Mouse (Mus musculus): ENCODE measurements around the gene Cyp4x1.

The Cyp4x1 gene

DNA sequence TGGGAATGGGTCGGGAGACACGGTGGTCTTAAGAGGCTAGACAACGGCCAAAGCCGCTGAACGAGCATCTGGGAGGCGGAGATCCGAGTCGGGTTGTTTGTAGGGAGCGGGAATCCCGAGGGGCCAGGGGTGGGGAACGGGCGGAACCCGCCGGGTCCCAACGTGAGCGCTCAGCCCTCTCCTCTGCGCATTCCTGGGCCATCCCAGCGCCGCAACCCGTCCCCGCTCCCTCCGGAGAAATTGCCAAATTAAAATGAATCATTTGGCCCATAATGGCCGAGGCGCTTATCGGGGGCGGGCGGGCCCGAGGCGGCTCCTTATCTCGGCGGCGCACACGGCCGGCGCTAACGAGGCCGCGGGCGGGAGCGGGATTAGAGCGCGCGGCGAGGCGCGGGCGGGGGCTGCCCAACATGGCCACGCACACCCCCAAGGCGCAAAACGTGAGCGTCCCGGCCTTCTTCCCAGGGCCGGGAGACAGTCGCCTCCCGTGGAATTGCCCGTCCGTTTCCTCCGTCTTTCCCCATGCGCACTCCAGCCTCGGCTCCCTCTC, 77.6 kb downstream of the Cyp4x1 start, which contains the start of gene Tal1:
Gene Tal1 (plus strand): TSS at position 56 of the 550 bp plus-strand sequence.
- peak in 1 of 2 experiments; percentile 20 for DNase-seq
